Mouse (Mus musculus): Measurements from ENCODE around the gene Pus7l.
"Not testable (repeated sequence)": the region's sequence is repeated elsewhere in the genome, so short reads cannot be mapped to it uniquely, and the experiment has no call there.

Pus7l gene

DNA sequence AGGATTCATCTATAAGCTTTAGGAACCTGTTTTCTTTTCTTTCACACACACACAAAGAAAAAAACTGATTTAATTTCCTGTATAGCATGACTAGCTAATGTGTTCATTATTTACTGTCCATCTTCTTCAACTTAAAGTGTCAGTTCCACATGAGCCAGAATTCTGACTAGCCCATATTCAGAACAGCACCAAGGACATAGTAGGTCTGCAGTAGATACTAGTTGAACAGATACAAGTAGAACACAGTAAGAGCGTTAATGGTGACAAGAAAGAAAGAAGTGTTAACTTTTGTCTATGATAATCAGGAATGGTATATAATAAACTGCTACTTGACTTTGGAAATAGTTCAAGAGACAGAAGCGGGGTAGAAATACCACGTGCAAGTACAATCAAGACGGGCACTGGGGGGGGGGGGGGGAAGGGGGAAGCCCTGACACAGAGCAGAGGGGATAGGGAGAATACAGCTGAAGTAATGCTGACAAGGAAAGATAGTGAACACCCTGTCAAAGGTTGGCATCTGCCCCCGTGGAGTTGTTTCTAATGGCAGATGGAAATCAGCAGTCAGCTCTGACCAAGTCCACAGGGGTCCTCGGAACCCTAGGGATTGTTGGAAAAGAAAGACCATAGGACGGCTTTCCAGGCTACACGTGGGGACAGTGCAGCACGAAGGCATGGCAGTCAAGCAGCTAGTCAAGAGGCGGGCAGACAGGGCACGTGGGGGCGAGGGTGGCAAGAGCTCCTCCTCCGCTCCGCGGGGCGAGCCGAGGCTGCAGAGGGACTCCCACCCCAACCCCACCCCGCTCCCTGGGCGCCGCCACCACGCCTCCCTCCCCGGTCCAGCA is 559 bp downstream of the Pus7l start:
- no peak for DNase-seq (ENCODE audit: low read depth)

DNA sequence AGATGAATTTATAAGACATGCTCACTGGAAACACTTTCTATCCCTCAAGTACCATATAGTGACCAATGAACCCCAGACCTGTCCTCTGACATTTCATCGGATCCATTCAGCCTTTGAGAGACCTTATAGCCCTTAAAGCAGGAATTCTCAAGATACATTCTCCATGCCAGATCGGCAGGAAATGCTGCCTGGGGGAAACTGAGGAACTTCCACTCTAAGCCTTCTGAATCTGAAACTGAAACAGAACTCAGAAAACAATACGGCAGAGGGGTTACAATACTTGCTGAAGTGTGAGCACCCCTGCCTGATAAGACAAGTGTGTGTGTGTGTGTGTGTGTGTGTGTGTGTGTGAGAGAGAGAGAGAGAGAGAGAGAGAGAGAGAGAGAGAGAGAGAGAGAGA is 4.1 kb downstream of the Pus7l start:
- no peak for DNase-seq (ENCODE audit: low read depth)

DNA sequence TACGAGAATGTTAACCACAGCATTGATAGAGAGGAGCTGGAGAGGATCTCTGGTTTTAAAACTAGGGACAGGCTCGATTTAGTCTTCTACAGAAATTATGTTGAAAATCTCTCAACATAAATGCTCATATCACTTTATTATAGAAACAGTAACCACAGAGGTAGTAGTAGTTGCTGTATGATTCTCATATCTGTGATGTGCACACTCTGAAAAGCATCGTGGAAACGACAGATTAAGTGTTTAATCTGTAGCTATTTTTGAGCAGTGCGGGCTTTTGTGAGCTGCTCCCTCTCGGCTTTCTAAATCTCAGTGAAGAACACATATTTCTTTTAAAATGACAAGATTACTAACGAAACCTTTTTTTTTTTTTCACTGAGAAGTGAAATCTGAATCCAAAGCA is 7.8 kb downstream of the Pus7l start:
- no peak for DNase-seq (ENCODE audit: low read depth)

DNA sequence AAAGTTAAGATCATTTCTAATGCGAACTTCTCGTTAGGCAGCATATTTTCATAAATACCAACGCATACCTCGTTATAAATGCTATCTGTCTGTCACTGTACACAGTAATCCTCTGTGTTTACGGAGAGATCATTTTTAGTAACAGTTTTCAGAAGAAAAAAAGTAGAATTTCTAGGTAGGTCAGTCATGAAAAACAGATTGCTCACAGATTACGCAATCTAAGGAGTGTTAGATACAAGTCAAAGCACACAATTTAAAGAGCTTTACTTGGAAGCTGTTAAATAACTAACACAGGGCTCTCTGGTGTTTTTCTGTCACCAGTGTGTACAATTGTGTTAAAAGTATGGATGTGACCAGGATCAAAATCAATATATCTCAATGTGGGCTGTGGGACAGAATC is 10.4 kb downstream of the Pus7l start:
- DNase-seq (ENCODE audit: low read depth) = no peak

DNA sequence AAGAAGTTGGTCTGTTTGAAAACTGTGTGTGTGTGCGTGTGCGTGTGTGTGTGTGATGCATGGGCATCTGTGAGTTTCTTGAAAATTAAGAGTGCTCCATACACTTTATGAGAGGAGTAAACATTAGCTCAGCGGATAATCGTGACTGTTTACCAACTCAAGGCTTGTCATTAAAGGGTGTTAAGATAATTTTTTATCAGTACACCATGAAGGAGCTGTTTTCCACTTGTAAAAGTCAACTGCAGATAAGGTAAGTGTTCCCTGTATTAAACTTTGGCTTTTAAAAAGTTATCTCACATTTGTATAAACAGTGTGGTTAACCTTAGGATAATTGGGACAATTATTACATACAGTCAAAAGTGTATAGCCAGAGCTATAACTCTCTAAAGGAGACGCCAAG is 11.0 kb downstream of the Pus7l start:
- DNase-seq (ENCODE audit: low read depth) = no peak

DNA sequence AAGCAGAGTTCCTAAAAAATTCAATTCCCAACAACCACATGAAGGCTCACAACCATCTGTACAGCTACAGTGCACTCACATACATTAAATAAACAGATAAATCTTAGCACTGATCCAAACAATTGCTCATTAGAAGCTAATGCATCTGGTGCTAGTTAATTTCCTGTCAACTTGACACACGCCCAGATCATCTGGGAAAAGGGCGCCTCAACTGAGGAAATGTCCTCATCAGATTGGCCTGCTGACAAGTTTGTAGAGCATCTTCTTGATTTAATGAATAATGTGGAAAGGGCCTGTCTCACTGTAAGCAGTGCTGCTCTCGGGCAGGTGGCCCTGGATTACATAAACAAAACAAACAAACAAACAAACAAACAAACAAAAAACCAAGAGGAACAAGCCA is 12.8 kb downstream of the Pus7l start:
- no peak for DNase-seq (ENCODE audit: low read depth)

DNA sequence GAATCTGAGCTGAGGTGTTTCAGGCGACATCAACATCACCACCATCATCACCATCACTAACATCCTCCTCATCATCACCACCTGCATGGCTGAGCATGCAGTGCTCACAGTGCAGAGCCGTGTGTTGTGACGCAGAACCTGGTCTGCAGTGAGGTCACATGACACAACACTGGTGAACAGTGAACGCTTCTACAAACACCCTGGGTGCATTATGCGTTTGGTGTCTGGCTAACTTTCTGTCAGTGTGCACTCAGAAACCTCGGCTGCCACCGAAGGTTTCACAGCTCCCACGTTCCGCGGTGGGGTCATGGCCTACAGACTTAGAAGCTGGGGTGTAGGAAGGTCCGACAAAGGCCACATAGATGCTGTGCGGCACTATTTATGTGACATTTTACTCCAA is 18.4 kb downstream of the Pus7l start:
- no peak for DNase-seq (ENCODE audit: low read depth)

DNA sequence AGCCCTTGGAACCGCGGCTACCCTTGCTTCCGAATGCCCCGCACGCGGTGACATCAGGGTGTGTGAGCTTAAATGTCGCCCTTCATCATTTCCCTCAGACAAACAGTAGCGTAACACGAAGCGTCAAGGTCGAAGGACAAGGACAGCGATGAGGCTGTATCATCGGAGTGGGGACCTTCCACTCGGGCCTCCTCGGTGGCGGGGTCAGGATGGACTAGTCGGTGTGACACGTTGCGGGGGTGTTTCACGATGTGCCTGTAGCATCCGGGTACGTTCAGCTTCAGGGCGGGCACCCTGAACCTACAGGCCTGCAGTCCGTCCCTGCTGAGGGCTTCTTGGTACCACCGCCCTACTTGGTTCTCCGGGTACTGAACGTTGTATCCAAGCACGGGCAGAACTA is 20.1 kb downstream of the Pus7l start:
- DNase-seq (ENCODE audit: low read depth) = no peak

DNA sequence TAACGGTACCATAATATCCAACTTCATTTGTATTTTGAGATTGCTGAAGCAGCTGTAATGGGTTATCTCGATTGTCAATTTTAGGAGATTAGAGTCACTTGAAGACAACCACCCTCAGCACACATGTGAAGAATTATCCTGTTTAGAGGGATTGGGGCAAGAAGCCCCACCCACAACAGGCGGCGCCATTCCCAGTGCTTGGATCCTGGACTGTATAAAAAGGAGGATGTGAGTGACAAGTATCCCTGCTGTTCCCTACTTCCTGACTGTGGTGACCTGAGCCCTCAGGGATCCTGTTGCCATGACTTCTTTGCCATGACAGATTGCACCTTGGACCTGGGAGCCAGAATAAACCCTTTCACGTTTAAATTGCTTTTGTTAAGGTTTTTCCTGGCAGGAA is 22.4 kb downstream of the Pus7l start:
- DNase-seq (ENCODE audit: low read depth) = no peak

DNA sequence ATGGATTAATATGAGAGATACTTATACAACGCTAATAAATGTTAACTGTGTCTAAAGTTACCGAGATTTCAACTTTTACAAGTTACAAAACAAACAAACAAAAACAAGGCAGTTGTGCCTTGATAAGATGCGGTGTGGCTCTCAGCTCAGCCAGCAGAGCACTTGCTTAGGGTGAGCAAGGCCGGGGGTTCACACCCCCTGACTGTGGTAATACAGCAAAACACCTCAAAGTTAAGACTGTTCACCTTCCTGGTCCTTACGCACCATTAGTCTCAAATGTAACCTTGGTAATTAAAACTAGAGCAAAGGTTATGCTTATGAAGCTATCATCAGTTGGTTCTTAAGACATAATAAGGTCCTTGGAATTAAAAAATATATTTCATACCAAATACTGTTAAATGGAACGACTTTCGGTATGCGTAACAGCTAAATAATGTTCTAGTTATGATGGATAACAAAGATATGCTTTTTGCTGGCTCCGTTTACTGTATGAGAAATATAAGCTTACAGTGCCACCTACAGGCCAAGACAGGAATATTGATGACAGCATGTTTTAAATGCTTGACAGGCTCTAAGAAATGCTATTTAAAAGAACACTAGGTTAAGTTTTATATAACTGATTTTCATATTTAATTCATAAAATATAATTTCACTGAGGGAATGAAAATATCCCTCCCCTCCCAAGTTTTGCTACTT is 23.0 kb downstream of the Pus7l start:
- peak; percentile 63 for DNase-seq (ENCODE audit: low read depth)

DNA sequence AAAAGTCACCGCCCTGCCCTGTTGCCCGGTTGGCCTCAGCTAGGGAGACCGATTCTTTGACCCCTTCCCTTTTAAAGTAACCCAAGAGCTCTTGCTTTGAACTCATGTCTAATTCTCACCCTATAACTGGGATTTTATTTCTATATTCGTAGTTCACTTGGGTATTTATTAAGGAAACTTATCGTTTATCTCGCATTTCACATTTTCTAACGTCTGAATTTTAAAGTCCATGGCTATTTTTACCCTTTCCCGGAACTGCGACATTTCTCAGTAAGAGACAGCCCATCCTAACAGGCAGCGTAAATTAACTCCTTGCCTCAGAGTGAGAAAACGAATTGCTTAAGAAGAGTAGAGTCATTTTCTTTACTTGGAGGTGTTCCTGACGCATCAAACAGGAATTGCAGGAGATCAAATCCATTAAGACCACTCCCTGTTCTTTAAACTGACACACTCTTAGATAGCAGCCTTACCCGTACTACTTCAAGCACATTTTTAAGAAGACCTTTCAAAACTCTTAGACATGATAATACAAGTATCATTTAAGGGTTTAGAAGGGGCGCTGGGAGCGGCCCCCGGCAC is 25.3 kb downstream of the Pus7l start:
- no peak for DNase-seq (ENCODE audit: low read depth)

DNA sequence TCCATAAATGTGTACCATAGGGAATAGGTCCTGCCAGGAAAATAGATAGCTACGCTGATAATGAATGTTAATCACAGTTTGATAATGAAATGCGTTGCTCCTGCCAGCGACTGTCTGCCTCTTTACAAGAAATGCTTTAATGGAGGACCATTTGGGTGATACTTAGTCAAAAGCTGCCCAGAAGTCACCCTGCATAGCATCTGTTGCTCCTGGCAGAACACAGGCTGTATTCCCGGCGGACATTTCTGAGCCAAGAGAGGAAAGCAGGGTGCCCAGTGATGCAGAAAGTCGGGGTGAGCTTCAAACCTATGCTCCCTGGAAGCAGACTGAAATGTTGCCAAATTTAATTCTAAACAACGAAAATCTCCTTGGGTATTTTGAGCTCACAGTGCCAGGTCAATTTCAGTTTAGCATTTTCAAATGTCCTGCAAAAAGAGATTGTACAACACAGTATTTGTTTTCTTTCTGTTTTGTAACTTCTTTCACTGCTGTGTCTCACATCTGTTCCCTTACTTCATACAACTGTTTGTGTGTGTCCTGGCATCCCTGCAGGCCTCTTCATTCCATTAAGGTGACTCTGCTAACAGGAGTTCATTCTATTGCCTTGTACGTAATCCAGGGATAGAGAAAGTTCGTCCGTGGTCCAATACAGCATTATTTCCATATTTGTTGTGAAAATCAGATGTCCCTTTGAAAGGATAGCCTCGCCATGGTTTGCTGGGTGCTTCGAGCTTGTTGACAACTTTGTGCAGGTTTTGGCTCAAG is 39.7 kb downstream of the Pus7l start:
- no peak for DNase-seq (ENCODE audit: low read depth)

DNA sequence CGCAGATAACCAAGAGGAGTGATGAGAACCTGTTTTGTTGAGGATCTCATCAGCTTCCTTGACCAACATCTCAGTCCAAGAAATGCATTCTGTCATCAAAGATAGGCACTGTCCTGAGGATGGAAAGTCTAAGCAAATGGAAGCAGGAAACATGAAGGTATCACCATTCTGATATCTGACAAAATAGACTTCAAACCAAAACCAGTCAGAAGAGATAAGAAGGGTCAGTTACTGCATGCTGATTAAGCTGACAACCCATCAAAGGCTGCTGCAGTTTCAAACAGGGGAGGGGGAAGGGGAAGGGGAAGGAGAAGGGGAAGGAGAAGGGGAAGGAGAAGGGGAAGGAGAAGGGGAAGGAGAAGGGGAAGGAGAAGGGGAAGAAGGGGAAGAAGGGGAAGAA is 44.1 kb downstream of the Pus7l start:
- DNase-seq (ENCODE audit: low read depth) = no peak

DNA sequence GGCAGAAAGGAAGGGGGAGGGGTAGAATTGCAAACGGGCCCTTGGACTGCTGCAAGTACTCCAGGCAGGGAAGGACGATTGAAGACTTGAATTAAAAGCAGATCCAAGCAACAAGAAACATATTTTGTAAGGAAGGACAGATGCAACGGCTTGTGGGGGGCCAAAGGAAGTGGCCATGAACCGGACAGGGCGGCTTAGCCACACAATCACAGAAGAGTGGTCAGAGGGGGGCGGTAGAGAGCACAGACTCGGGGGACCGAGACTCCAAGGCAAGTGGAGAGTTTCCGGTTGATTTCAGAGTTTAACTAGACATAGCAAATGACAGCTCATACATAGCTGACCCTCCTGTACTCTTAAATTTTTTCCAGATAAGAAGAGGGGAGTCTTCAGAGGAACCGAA is 47.4 kb downstream of the Pus7l start:
- DNase-seq (ENCODE audit: low read depth) = no peak

DNA sequence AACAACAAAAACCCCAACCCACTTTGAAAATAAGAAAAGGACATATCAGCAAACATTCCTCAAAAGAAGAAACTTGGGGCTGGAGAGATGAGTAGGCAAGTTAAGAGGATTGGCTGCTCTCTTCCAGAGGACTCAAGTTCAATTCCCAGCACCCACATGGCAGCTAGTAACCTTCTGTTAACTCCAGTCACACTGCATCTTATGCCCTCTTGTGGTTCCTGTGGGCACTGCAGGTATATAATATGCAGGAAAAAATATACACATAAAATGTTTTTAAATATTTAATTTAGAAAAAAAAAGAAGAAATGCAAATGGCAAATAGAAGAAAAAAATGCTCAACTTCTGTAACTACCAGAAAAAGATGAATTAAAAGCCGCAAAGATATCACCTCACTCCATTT is 48.9 kb downstream of the Pus7l start:
- DNase-seq (ENCODE audit: low read depth) = no peak

DNA sequence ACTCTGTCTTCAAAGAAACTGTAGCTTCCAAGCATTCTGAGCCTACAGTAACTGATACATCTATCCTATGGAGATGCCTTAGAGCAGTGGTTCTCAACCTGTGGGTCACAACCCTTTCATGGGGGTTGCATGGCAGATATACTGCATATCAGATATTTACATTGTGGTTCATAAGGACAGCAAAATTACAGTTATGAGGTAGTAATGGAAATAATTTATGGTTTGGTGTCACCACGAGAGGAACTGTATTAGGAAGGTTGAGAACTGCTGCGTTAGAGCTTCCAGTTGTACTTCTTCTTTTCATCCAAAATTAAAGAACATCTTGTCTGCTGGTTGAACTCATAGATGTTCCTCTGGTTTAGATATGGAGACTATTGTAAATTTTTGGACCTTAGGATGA is 53.9 kb downstream of the Pus7l start:
- no peak for DNase-seq (ENCODE audit: low read depth)

DNA sequence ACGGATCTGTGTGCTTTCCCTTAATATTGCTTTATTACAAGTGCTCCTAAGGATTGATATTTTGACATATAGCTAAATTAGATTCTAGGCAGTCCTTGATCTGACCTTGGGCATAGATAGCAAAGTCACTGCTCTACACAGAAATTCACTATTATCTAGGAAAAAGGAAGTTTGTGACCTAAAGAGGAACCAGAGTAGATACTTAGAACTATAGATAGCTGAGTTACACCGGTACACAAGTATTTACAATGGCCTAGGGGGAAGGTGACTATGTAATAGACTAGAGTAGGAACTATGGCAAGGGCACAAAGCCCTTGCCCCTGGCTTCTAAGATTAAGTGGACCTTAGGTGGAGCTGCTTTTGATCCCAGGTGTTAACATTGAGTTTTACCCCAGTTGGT is 55.3 kb downstream of the Pus7l start:
- DNase-seq (ENCODE audit: low read depth) = not testable (repeated sequence)

DNA sequence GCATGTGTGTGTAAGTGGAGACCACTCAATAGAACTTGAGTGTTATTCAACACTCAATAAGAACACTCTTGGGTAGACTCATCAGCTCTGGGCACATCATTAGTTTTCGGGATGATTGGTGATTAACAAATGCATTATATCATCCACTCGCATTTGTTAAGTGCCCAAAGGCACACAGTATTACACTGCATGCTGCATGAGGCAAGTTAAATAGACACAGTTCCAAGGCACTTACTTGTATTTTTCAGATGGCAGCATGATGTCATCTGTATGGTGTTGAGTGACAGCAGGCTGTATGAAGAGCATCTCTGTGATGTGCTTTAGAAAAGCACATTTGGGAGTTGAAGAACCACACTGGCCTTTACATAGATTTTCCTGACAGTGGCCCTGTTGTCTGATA is 60.8 kb downstream of the Pus7l start:
- DNase-seq (ENCODE audit: low read depth) = no peak

DNA sequence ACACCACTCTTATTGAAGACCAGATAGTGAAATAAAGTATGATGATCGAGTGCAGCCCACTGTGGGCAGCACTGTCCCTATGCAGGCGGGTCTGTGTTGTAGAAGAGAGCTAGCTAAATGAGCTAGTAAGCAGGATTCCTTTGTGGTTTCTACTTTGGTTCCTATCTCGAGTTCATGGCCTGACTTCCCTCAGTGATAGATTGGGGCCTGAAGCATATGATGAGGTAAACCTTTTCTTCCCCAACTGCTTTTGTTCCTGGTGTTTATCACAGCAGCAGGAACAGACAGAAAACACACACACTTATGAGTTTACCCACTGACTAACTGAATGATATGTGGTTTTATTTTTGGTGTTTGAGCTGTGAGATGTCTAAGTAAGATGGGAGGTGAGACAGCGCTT is 62.6 kb downstream of the Pus7l start:
- DNase-seq (ENCODE audit: low read depth) = no peak

DNA sequence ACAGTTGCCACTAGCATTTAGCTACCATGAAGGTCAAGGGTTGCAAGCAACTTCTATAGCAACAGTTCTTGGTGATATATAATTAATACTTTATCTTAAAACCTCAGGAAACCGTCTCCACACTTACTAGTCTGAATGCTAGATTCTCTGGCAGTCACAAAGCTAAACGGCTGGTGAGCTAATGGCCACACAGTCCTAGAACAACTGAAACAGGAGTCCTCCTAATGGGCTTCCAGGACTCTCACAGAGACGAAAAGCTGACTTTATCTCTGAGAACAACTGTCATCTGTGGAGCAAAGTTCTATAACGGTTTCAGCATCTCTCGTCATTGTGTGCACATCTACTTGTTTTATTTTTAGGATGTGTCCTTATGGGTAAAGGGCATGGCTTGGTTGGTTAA is 63.1 kb downstream of the Pus7l start:
- no peak for DNase-seq (ENCODE audit: low read depth)

DNA sequence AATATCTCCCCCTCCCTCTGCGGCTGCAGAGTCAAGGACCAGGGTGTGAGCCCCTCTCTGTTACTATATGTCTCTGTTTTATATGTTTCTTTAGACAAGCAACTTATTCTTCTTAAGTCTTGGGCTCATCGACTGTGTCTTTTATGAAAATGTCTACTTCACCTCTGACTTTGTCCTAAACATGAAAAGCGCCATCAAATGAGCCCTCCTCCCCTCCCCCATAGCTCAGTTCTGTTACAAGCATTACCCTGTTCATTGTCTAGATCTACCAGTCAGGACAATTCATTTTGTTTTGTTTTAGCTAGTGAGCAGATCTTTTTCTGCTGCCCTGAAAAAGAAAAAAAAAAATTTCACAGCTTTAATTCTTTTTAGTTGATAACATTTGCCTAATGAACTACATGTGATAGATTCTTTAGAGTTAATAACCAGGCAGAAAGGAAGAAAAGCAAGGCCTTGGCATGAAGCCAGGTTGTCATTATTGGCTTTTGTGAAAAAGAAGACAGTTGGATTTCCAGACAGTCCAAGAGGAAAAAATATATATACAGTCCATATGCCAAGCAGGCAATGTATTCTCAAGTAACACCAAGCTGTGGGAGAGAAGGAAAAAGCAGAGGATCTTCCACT is 63.7 kb downstream of the Pus7l start:
- DNase-seq (ENCODE audit: low read depth) = no peak

DNA sequence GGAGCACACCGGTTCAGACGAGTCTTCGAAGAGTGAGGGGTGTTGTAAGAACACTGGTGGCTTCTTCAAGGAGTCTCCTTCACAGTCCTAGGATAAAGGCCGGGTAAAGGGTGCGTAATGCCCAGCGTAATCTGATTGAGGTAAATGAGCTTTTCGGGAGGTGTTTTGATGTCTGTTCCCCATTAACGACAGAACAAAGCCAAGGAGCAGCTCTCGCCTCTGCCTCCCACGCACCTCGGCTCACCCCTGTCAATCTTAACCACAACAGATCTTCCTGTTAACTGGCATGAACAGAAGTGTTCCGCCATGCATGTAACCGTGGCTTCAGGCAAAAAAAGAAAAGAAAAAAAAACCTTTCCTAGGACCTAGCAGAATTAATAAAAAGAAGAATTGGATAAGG is 64.6 kb downstream of the Pus7l start:
- peak; percentile 34 for DNase-seq (ENCODE audit: low read depth)

Data from c-Kit-positive CD71-negative TER-119-negative erythroid progenitor cells, embryonic 14.5 days (primary cell).